Comparison of ENCODE assay signal across 9 mouse cellular contexts in genomic region chr3:96500691-96501265, GRCm38 (mm10). TPM values are rescaled to one million over a fixed set of nuclear protein-coding genes. Genes with fewer than 3 reads are reported as not detected.
DNase-seq lines count a peak whose midpoint lies in the region; ATAC-seq and TF ChIP-seq lines count a peak whose summit lies in the region.
"Had no signal": no experiment of that assay in that cellular context is flagged by ENCODE, and none has a peak within 500 bp of the region (broad histone marks: within the 10 kb centered on the region; RNA-seq: fewer than 3 reads in every experiment).

No protein-coding gene starts in this region.

- H3K4me3 ChIP-seq in forebrain, embryonic 10.5 days = peak overlapping the region; percentile 77
- H3K4me3 ChIP-seq in heart, embryonic 15.5 days = peak overlapping the region; percentile 62
- H3K4me3 ChIP-seq in liver, embryonic 14.5 days (ENCODE audit: insufficient read depth in 1 of 2, low read depth in 2 of 2, low read length in 2 of 2) = peak overlapping the region; percentile 81 to 92
- H3K4me3 ChIP-seq in stomach, embryonic 15.5 days (replicated peaks) = peak overlapping the region; percentile 74

- DNase-seq in CD8-positive naive resting alpha-beta T cell, adult 2 months (ENCODE audit: low read depth in 2 of 2, low spot score in 2 of 2) = peak; percentile 86 to 87
- peak; percentile 71 for DNase-seq in c-Kit-positive CD71-negative TER-119-negative erythroid progenitor cells, embryonic 14.5 days (ENCODE audit: low read depth)
- peak; percentile 81 for DNase-seq in forebrain, embryonic 10.5 days (ENCODE audit: extremely low spot score, low spot score)
- DNase-seq in kidney, postnatal 25 days = peak; percentile 89 to 95
- peak; percentile 71 to 79 (median 71) for DNase-seq in liver, embryonic 14.5 days (ENCODE audit: low read depth in 3 of 3, low spot score in 3 of 3)
- peak; percentile 78 for DNase-seq in neural tube, embryonic 10.5 days (ENCODE audit: extremely low spot score, low spot score)

- H3K4me2 ChIP-seq in heart, embryonic 15.5 days = peak overlapping the region; percentile 84
- peak overlapping the region; percentile 100 for H3K4me2 ChIP-seq in liver, embryonic 14.5 days (ENCODE audit: low read depth)
- peak overlapping the region; percentile 59 for H3K4me2 ChIP-seq in stomach, embryonic 15.5 days

- H3K9me3 ChIP-seq in forebrain, embryonic 10.5 days = no peaks in the 10 kb centered on the region
- no peaks in the 10 kb centered on the region for H3K9me3 ChIP-seq in heart, embryonic 15.5 days (replicated peaks)
- no peaks in the 10 kb centered on the region for H3K9me3 ChIP-seq in liver, embryonic 14.5 days (ENCODE audit: control insufficient read depth, low read length)
- H3K9me3 ChIP-seq in stomach, embryonic 15.5 days = no peaks in the 10 kb centered on the region

- no peak for TF ChIP-seq CTCF in liver, embryonic 14.5 days (IDR thresholded peaks at IDR 0.05; ENCODE audit: low read depth)

- no peak; the same call in 1 of the 2 replicates for TF ChIP-seq EP300 in liver, embryonic 14.5 days (IDR thresholded peaks at IDR 0.05; ENCODE audit: low read depth)

- WGBS in forebrain, embryonic 10.5 days = under 1% methylated on average over 19 of the region's 19 CpGs
- WGBS in heart, embryonic 15.5 days = under 1% methylated on average over 19 of the region's 19 CpGs
- under 1% methylated on average over 19 of the region's 19 CpGs for WGBS in liver, embryonic 14.5 days (ENCODE audit: insufficient replicate concordance)
- under 1% methylated on average over 19 of the region's 19 CpGs for WGBS in stomach, embryonic 15.5 days

- H3K4me1 ChIP-seq in forebrain, embryonic 10.5 days = peaks cover 31% of the 10 kb centered on the region
- peaks cover 6% of the 10 kb centered on the region for H3K4me1 ChIP-seq in heart, embryonic 15.5 days (replicated peaks)
- peaks cover 0 to 14% of the 10 kb centered on the region in 2 experiments; a peak in 3 of 4 replicates for H3K4me1 ChIP-seq in liver, embryonic 14.5 days (replicated peaks; ENCODE audit: control insufficient read depth in 2 of 2, insufficient read depth in 2 of 2, low read length in 1 of 2)
- H3K4me1 ChIP-seq in stomach, embryonic 15.5 days = peaks cover 8% of the 10 kb centered on the region; the same call in 1 of the 2 replicates

- peak; percentile 76 for ATAC-seq in heart, embryonic 15.5 days (replicated peaks; ENCODE audit: insufficient number of reproducible peaks, insufficient read depth, low FRiP score, low read depth)
- ATAC-seq in liver, embryonic 14.5 days (ENCODE audit: insufficient read depth) = peak; percentile 69
- ATAC-seq in stomach, embryonic 15.5 days (ENCODE audit: insufficient read depth, low FRiP score, low read depth) = peak; percentile 63

- peaks cover 8% of the 10 kb centered on the region for H3K27me3 ChIP-seq in forebrain, embryonic 10.5 days (ENCODE audit: poor library complexity, severe bottlenecking)
- no peaks in the 10 kb centered on the region for H3K27me3 ChIP-seq in heart, embryonic 15.5 days
- H3K27me3 ChIP-seq in liver, embryonic 14.5 days (ENCODE audit: control insufficient read depth, insufficient read depth, low read length) = no peaks in the 10 kb centered on the region
- H3K27me3 ChIP-seq in stomach, embryonic 15.5 days (replicated peaks) = no peaks in the 10 kb centered on the region

- peak overlapping the region; percentile 62 for H3K9ac ChIP-seq in heart, embryonic 15.5 days
- peak overlapping the region; percentile 80 for H3K9ac ChIP-seq in liver, embryonic 14.5 days (replicated peaks)
- peak overlapping the region; percentile 50 for H3K9ac ChIP-seq in stomach, embryonic 15.5 days

- peak overlapping the region; percentile 87 for H3K27ac ChIP-seq in forebrain, embryonic 10.5 days
- peak overlapping the region; percentile 95 for H3K27ac ChIP-seq in heart, embryonic 15.5 days
- H3K27ac ChIP-seq in liver, embryonic 14.5 days = peak overlapping the region; percentile 85
- H3K27ac ChIP-seq in stomach, embryonic 15.5 days = peak overlapping the region; percentile 95

- no peaks in the 10 kb centered on the region for H3K36me3 ChIP-seq in forebrain, embryonic 10.5 days (replicated peaks)
- H3K36me3 ChIP-seq in heart, embryonic 15.5 days = no peaks in the 10 kb centered on the region
- H3K36me3 ChIP-seq in liver, embryonic 14.5 days (replicated peaks; ENCODE audit: control insufficient read depth, insufficient read depth, low read depth) = no peaks in the 10 kb centered on the region
- no peaks in the 10 kb centered on the region for H3K36me3 ChIP-seq in stomach, embryonic 15.5 days

RNA-seq across cellular contexts. Expression of gene Hfe2, which starts 24.2 kb away (rescaled TPM):
- polyA plus RNA-seq in forebrain, embryonic 10.5 days (2016; fragmentation: Nextera tagmentation; extraction: Ambion mirVana) = 1.6 and 1.8 TPM in 2 replicates
- polyA plus RNA-seq in heart, embryonic 15.5 days (2015; fragmentation: Nextera tagmentation; extraction: Ambion mirVana) = 7.9 and 8.0 TPM in 2 replicates
- polyA plus RNA-seq in liver, embryonic 14.5 days (2012; rRNA removed) = 3.8 and 4.5 TPM in 2 replicates
- polyA plus RNA-seq in liver, embryonic 14.5 days (2014; fragmentation: Nextera tagmentation; extraction: Ambion mirVana) = 4.3 and 4.4 TPM in 2 replicates
- 0.72 and 0.78 TPM in 2 replicates for polyA plus RNA-seq in stomach, embryonic 15.5 days (2015; fragmentation: Nextera tagmentation; extraction: Ambion mirVana)

RNA-seq across cellular contexts. Expression of gene BC107364, which starts 48.7 kb away (rescaled TPM):
- 0.20 TPM in 1 of 2 replicates, not detected in the other for polyA plus RNA-seq in forebrain, embryonic 10.5 days (2016; fragmentation: Nextera tagmentation; extraction: Ambion mirVana)
- 0.53 and 1.0 TPM in 2 replicates for polyA plus RNA-seq in heart, embryonic 15.5 days (2015; fragmentation: Nextera tagmentation; extraction: Ambion mirVana)
- polyA plus RNA-seq in liver, embryonic 14.5 days (2012; rRNA removed) = not detected in 2 replicates
- polyA plus RNA-seq in liver, embryonic 14.5 days (2014; fragmentation: Nextera tagmentation; extraction: Ambion mirVana) = not detected in 2 replicates
- 0.28 and 0.37 TPM in 2 replicates for polyA plus RNA-seq in stomach, embryonic 15.5 days (2015; fragmentation: Nextera tagmentation; extraction: Ambion mirVana)
- polyA plus RNA-seq: gonadal fat pad, adult 2 months had no signal

RNA-seq across cellular contexts. Expression of gene Txnip, which starts 57.0 kb away (rescaled TPM):
- 26.8 and 27.9 TPM in 2 replicates for polyA plus RNA-seq in forebrain, embryonic 10.5 days (2016; fragmentation: Nextera tagmentation; extraction: Ambion mirVana)
- polyA plus RNA-seq in heart, embryonic 15.5 days (2015; fragmentation: Nextera tagmentation; extraction: Ambion mirVana) = 206 and 208 TPM in 2 replicates
- 33.2 and 42.8 TPM in 2 replicates for polyA plus RNA-seq in liver, embryonic 14.5 days (2012; rRNA removed)
- polyA plus RNA-seq in liver, embryonic 14.5 days (2014; fragmentation: Nextera tagmentation; extraction: Ambion mirVana) = 31.9 and 32.5 TPM in 2 replicates
- 140 and 159 TPM in 2 replicates for polyA plus RNA-seq in stomach, embryonic 15.5 days (2015; fragmentation: Nextera tagmentation; extraction: Ambion mirVana)

Comparison
In these comparisons a context has a peak if more than half of its experiments do, and no peak if none do; other contexts are left out.
1. Peak in every context shown above with its lines: DNase-seq, ATAC-seq, H3K4me3 ChIP-seq and H3K27ac ChIP-seq.